Mouse (Mus musculus) heart, postnatal 0 days (tissue): ENCODE results near the gene Hlcs.

Experiments used
- CTCF ChIP-seq: IDR thresholded peaks from 2 replicates; pipeline ENCODE4 v1.5.1; 2016; ENCODE audit warnings: antibody characterized with exemption, control low read depth, low read depth
- EP300 ChIP-seq: IDR thresholded peaks from 2 replicates; pipeline ENCODE4 v1.6.1; 2016; ENCODE audit warnings: antibody characterized with exemption, low read depth

- TF ChIP-seq EP300 (no peak), CTCF (no peak)
These were observed 228.4 kb downstream of the Hlcs start, which contains the start of gene Sim2 for GRCm38 (mm10) chr16:94084711-94085602.
